Mouse (Mus musculus): ENCODE data around the gene Shisal2a. TPM values are rescaled to one million over a fixed set of nuclear protein-coding genes. Genes with fewer than 3 reads are reported as not detected.
A peak's percentile ranks its signal among the peaks of the same experiment; 100 is the strongest.

Gene Shisal2a
- polyA plus RNA-seq, 1 experiment from 2014 or later, result 2.7 TPM

DNA sequence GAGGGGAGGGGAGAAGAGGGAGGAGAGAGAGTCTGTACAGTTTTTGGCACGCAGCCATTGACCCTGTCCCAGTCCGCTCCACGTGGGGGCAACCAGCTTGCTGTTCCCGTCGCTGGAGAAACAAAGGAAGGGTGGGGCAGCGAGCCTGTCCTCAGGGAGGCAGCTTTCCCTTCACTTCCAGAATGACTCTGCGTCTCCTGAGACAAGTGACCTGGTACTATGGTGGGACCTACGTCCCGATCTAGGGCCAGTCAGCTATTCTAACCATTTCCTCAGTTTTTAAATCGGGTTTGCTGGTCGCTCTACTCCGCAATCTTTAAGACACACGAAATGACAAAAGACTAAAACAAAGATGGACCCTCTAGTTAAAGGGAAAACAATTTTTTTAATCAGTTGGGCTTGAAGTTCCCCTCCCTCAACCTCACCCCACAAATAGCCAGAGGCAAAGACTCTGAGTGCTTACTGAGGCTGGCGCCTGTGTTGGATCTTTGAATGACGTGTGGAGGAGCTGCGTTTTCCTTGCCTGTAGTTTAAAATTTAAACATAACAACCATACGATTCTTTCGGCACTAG is 4.6 kb upstream of the Shisal2a start:
- Histone ChIP-seq H3K4me1 (ENCODE audit: control insufficient read depth, insufficient read depth, low read length) (0 out of 2 replicates have a peak, but pooled peaks cover 6% of the 10 kb centered on the region), H3K9me3 (ENCODE audit: control insufficient read depth, low read length) (no peaks in the 10 kb centered on the region), H3K36me3 (ENCODE audit: control insufficient read depth, insufficient read depth, low read length) (no peaks in the 10 kb centered on the region), H3K4me3 (ENCODE audit: low read depth, low read length) (peak overlapping the region; percentile 16), H3K27ac (ENCODE audit: low read depth, low read length) (peak overlapping the region; percentile 70; the same call in 1 of the 2 replicates), H3K4me2 (ENCODE audit: low read depth) (peak overlapping the region; percentile 42), H3K9ac (ENCODE audit: low read length) (peak overlapping the region; percentile 47), H3K27me3 (ENCODE audit: control insufficient read depth, insufficient read depth, low read length) (peaks cover 14% of the 10 kb centered on the region)
- WGBS, result 7% methylated on average over 18 of the region's 18 CpGs
- ATAC-seq (ENCODE audit: insufficient read depth, low FRiP score, low TSS enrichment), result peak; percentile 67
- DNase-seq (ENCODE audit: low spot score), result peak; percentile 80

DNA sequence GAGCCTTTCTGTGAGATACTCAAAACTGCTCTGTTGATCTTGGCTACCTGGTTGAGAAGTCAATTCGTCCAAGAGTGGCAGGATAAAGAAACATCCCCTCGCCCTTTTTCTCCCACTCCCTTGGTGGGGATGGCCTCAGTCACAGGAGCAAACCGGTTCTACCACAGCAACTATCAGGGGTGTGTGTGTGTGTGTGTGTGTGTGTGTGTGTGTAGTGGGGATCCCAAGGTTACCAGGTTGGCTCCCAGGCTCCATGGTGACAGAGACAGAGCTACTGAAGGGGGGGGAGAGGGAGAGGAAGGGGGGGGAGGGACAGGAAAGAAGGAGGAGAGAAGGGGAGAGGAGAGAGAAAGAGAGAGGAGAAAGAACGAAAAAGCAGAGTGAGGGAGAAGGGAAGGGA is 4.0 kb upstream of the Shisal2a start:
- peak overlapping the region; percentile 70; the same call in 1 of the 2 replicates for H3K27ac ChIP-seq (ENCODE audit: low read depth, low read length)
- DNase-seq (ENCODE audit: low spot score), result no peak

DNA sequence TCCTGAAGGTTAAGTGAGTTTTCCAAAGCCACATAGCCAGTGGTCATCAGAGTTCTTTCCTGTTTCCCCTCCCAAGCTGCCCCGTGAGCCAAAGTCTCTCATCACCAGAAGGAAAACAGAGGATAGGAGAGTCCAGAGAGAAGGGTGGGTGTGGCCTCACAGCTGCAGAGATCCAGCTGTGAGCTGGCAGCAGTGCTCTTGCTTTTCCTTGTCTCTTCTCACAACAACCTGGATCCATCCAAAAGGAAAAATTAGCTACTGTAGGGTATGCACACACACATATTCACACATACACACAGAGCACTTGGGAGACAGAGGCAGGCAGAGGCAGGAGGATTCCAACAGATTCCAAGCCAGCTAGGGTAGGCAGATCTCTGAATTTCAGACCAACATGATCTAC is 2.9 kb upstream of the Shisal2a start:
- ATAC-seq (ENCODE audit: insufficient read depth, low FRiP score, low TSS enrichment), result no peak
- Histone ChIP-seq H3K4me2 (ENCODE audit: low read depth) (no peak overlapping the region), H3K4me3 (ENCODE audit: low read depth, low read length) (no peak overlapping the region), H3K9ac (ENCODE audit: low read length) (no peak overlapping the region), H3K36me3 (ENCODE audit: control insufficient read depth, insufficient read depth, low read length) (no peaks in the 10 kb centered on the region), H3K27me3 (ENCODE audit: control insufficient read depth, insufficient read depth, low read length) (peaks cover 17% of the 10 kb centered on the region), H3K4me1 (ENCODE audit: control insufficient read depth, insufficient read depth, low read length) (0 out of 2 replicates have a peak, but pooled peaks cover 7% of the 10 kb centered on the region), H3K27ac (ENCODE audit: low read depth, low read length) (no peak overlapping the region), H3K9me3 (ENCODE audit: control insufficient read depth, low read length) (no peaks in the 10 kb centered on the region)
- WGBS, result 32% methylated on average over 1 of the region's 1 CpGs
- DNase-seq (ENCODE audit: low spot score), result no peak

More for the DNA sequence above, 4.0 kb upstream of the Shisal2a start:
- Histone ChIP-seq H3K9me3 (ENCODE audit: control insufficient read depth, low read length) (no peaks in the 10 kb centered on the region), H3K9ac (ENCODE audit: low read length) (peak overlapping the region; percentile 47; the same call in 1 of the 2 replicates), H3K4me1 (ENCODE audit: control insufficient read depth, insufficient read depth, low read length) (0 out of 2 replicates have a peak, but pooled peaks cover 7% of the 10 kb centered on the region), H3K4me3 (ENCODE audit: low read depth, low read length) (no peak overlapping the region), H3K4me2 (ENCODE audit: low read depth) (no peak overlapping the region), H3K27me3 (ENCODE audit: control insufficient read depth, insufficient read depth, low read length) (peaks cover 17% of the 10 kb centered on the region), H3K36me3 (ENCODE audit: control insufficient read depth, insufficient read depth, low read length) (no peaks in the 10 kb centered on the region)
- WGBS, result 45% methylated on average over 4 of the region's 4 CpGs
- no peak for ATAC-seq (ENCODE audit: insufficient read depth, low FRiP score, low TSS enrichment)

DNA sequence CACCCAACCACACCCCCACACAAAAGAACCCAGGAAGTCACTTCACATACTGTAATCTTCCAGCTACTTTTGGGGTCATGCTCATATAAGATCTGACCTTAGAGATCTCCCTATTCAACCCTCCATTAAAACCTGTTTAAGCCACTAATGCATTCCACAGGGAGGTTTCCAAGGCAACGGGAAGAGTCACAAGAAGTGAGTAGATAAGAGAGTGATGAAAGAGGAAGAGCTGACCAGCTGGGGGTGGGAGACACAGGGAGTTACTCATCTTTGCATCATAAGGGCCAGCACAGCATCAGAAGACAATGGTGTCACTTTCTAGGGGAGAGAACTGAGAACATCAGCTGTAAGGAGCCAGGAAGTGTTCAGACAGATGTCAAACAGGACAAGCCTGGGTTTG is 3.0 kb downstream of the Shisal2a start:
- no peak overlapping the region for H3K27ac ChIP-seq (ENCODE audit: low read depth, low read length)
- no peaks in the 10 kb centered on the region for H3K36me3 ChIP-seq (ENCODE audit: control insufficient read depth, insufficient read depth, low read length)
- H3K4me1 ChIP-seq (ENCODE audit: control insufficient read depth, insufficient read depth, low read length), result 0 out of 2 replicates have a peak, but pooled peaks cover 5% of the 10 kb centered on the region
- no peak for DNase-seq (ENCODE audit: low spot score)
- H3K4me3 ChIP-seq (ENCODE audit: low read depth, low read length), result no peak overlapping the region
- WGBS, result 19% methylated on average over 1 of the region's 1 CpGs
- ATAC-seq (ENCODE audit: insufficient read depth, low FRiP score, low TSS enrichment), result no peak
- peaks cover 17% of the 10 kb centered on the region for H3K27me3 ChIP-seq (ENCODE audit: control insufficient read depth, insufficient read depth, low read length)
- no peak overlapping the region for H3K9ac ChIP-seq (ENCODE audit: low read length)
- H3K4me2 ChIP-seq (ENCODE audit: low read depth), result no peak overlapping the region
- no peaks in the 10 kb centered on the region for H3K9me3 ChIP-seq (ENCODE audit: control insufficient read depth, low read length)

DNA sequence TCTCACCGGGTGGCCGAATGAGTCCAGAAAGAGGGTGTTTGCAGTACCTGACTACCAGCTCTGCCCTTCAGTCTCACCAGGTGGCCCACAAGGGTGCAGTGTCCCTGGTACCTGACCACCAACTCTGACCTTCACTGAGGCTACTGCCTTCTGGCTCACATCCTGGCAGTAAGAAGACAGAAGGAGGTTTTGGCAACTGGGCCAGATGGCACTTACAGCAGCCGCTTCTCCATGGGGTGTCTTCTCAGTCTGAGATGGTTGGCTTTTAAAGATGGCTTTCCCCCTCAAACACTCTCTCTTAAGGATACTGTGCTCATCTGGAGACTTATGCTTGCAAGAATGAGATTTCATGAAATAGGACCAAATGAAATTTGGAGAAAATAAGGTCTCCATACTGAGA is 3.7 kb downstream of the Shisal2a start:
- H3K27me3 ChIP-seq (ENCODE audit: control insufficient read depth, insufficient read depth, low read length), result peaks cover 17% of the 10 kb centered on the region
- no peaks in the 10 kb centered on the region for H3K9me3 ChIP-seq (ENCODE audit: control insufficient read depth, low read length)
- WGBS, result 78% methylated on average over 3 of the region's 3 CpGs
- no peak overlapping the region for H3K4me3 ChIP-seq (ENCODE audit: low read depth, low read length)
- 0 out of 2 replicates have a peak, but pooled peaks cover 5% of the 10 kb centered on the region for H3K4me1 ChIP-seq (ENCODE audit: control insufficient read depth, insufficient read depth, low read length)
- DNase-seq (ENCODE audit: low spot score) (no peak), ATAC-seq (ENCODE audit: insufficient read depth, low FRiP score, low TSS enrichment) (no peak)
- no peak overlapping the region for H3K4me2 ChIP-seq (ENCODE audit: low read depth)
- H3K36me3 ChIP-seq (ENCODE audit: control insufficient read depth, insufficient read depth, low read length), result no peaks in the 10 kb centered on the region
- H3K27ac ChIP-seq (ENCODE audit: low read depth, low read length), result no peak overlapping the region
- no peak overlapping the region for H3K9ac ChIP-seq (ENCODE audit: low read length)

DNA sequence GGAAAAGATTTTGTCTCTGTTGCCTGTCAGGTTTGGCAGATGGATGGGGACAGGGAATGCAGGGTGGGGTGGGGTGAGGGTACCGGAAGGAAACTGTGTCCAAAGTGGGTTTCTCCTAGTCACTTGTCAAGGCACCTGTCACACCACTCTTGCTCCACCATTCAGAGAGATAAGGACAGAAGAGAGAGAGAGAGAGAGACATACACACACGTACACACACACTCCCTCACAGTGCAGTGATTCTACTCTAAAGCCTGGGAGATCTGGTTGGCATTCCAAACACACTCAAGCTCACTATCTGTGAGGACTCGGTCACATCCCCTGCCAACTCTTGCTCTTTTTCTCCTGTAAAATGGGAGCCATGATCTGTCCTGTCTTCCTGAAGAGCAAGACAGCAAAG is 11.0 kb downstream of the Shisal2a start:
- DNase-seq (ENCODE audit: low spot score) (no peak), ATAC-seq (ENCODE audit: insufficient read depth, low FRiP score, low TSS enrichment) (no peak)
- Histone ChIP-seq H3K4me3 (ENCODE audit: low read depth, low read length) (no peak overlapping the region), H3K9ac (ENCODE audit: low read length) (no peak overlapping the region), H3K9me3 (ENCODE audit: control insufficient read depth, low read length) (no peaks in the 10 kb centered on the region), H3K36me3 (ENCODE audit: control insufficient read depth, insufficient read depth, low read length) (no peaks in the 10 kb centered on the region), H3K4me2 (ENCODE audit: low read depth) (no peak overlapping the region), H3K27ac (ENCODE audit: low read depth, low read length) (no peak overlapping the region), H3K27me3 (ENCODE audit: control insufficient read depth, insufficient read depth, low read length) (no peaks in the 10 kb centered on the region), H3K4me1 (ENCODE audit: control insufficient read depth, insufficient read depth, low read length) (no peaks in the 10 kb centered on the region)
- WGBS, result 83% methylated on average over 3 of the region's 3 CpGs

DNA sequence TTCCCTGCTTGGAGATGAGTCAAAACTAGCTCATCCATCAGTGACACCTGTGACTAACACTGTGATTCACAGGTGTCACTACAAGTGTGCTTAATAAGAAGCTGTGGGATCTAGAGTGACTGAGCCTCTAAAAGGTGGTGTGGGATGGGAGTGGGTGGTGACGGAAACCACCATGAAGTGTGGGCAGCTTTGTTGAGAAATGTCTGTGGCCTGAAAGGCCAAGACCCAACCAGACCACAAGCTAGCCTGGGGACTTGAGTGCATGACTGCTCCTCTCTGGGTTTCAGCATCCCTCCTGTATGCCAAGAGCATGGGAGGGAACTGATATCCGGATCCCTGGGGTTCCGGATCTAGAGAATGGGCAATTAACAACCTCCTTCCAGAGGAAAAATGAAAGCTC is 11.7 kb downstream of the Shisal2a start:
- H3K27me3 ChIP-seq (ENCODE audit: control insufficient read depth, insufficient read depth, low read length), result no peaks in the 10 kb centered on the region
- no peak overlapping the region for H3K27ac ChIP-seq (ENCODE audit: low read depth, low read length)
- H3K9me3 ChIP-seq (ENCODE audit: control insufficient read depth, low read length), result no peaks in the 10 kb centered on the region
- ATAC-seq (ENCODE audit: insufficient read depth, low FRiP score, low TSS enrichment) (no peak), DNase-seq (ENCODE audit: low spot score) (no peak)
- no peak overlapping the region for H3K9ac ChIP-seq (ENCODE audit: low read length)
- WGBS, result 87% methylated on average over 3 of the region's 3 CpGs
- no peaks in the 10 kb centered on the region for H3K36me3 ChIP-seq (ENCODE audit: control insufficient read depth, insufficient read depth, low read length)
- H3K4me3 ChIP-seq (ENCODE audit: low read depth, low read length), result no peak overlapping the region
- H3K4me1 ChIP-seq (ENCODE audit: control insufficient read depth, insufficient read depth, low read length), result no peaks in the 10 kb centered on the region
- H3K4me2 ChIP-seq (ENCODE audit: low read depth), result no peak overlapping the region

DNA sequence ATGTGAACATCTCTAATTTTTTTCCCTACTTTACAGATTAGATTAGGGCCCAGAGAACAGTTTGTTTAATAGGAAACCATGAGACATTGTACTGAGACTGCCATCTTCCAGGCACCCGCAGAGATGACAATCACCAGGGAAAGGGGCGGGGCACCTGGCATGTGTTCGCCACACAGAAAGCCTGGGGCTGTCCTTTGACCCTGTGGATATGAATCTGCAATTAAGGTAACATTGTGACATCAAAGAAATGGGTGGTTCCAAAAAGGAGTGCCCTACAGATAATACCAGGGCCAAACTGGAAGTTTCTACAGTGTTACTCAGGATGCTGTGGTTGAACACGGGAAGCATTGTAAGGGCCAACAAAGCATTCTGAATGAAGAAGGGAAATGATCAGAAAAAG is 12.7 kb downstream of the Shisal2a start:
- H3K36me3 ChIP-seq (ENCODE audit: control insufficient read depth, insufficient read depth, low read length), result no peaks in the 10 kb centered on the region
- H3K27me3 ChIP-seq (ENCODE audit: control insufficient read depth, insufficient read depth, low read length), result no peaks in the 10 kb centered on the region
- H3K4me3 ChIP-seq (ENCODE audit: low read depth, low read length), result no peak overlapping the region
- H3K4me2 ChIP-seq (ENCODE audit: low read depth), result no peak overlapping the region
- 64% methylated on average over 4 of the region's 4 CpGs for WGBS
- no peak for DNase-seq (ENCODE audit: low spot score)
- H3K9ac ChIP-seq (ENCODE audit: low read length), result no peak overlapping the region
- H3K9me3 ChIP-seq (ENCODE audit: control insufficient read depth, low read length), result no peaks in the 10 kb centered on the region
- H3K4me1 ChIP-seq (ENCODE audit: control insufficient read depth, insufficient read depth, low read length), result no peaks in the 10 kb centered on the region
- no peak overlapping the region for H3K27ac ChIP-seq (ENCODE audit: low read depth, low read length)
- no peak for ATAC-seq (ENCODE audit: insufficient read depth, low FRiP score, low TSS enrichment)

DNA sequence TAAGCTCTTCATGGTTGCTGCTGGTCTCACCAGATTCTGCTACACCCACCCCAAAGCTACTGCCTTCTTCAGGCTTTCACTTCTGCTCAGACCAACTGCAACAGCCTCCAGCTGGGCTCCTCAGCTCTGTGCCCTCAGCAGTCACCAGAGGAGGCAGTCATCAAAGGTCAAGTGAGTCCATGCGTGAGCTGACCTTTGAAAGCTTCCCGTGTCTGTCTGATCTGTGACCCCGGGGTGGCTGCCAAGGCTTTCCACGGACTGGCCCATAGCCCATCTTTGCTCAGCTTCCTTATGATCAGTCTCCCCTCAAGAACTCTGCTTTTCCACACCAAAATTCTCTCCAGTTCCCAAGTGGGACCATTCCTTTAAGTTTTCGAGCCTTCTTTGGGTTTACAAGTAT is 13.9 kb downstream of the Shisal2a start:
- no peak overlapping the region for H3K4me3 ChIP-seq (ENCODE audit: low read depth, low read length)
- 23% methylated on average over 5 of the region's 5 CpGs for WGBS
- no peak overlapping the region for H3K9ac ChIP-seq (ENCODE audit: low read length)
- H3K36me3 ChIP-seq (ENCODE audit: control insufficient read depth, insufficient read depth, low read length), result no peaks in the 10 kb centered on the region
- H3K4me1 ChIP-seq (ENCODE audit: control insufficient read depth, insufficient read depth, low read length), result peaks cover under 1% of the 10 kb centered on the region
- DNase-seq (ENCODE audit: low spot score), result no peak
- no peak overlapping the region for H3K27ac ChIP-seq (ENCODE audit: low read depth, low read length)
- H3K9me3 ChIP-seq (ENCODE audit: control insufficient read depth, low read length), result no peaks in the 10 kb centered on the region
- no peak for ATAC-seq (ENCODE audit: insufficient read depth, low FRiP score, low TSS enrichment)
- no peak overlapping the region for H3K4me2 ChIP-seq (ENCODE audit: low read depth)
- no peaks in the 10 kb centered on the region for H3K27me3 ChIP-seq (ENCODE audit: control insufficient read depth, insufficient read depth, low read length)
